Mouse (Mus musculus) embryonic facial prominence, embryonic 11.5 days (tissue): ENCODE measurements around the gene Celf2. TPM values are rescaled to one million over a fixed set of nuclear protein-coding genes. Genes with fewer than 3 reads are reported as not detected.

Experiments
- ATAC-seq: fragments of 200-750 bp; cut with Nextera tagmentation; replicated peaks from 2 replicates; pipeline ENCODE4 v1.8.0; 2017; ENCODE audit warnings: low read depth; ENCODE audit not compliant: insufficient number of reproducible peaks, low FRiP score, low TSS enrichment
- DNase-seq: peaks from one replicate; pipeline ENCODE4 v3.0.0-alpha.2; 2015; ENCODE audit warnings: low spot score
- H3K27ac ChIP-seq: fragments of 300-500 bp; sonication (generic); replicated peaks from 2 replicates; pipeline ENCODE4 v1.5.1; 2014; ENCODE audit warnings: mild to moderate bottlenecking, low read depth, low read length, control low read depth
- H3K27me3 ChIP-seq: fragments of 300-500 bp; sonication (generic); 2 replicates; pipeline ENCODE4 v1.6.1; 2014; ENCODE audit warnings: mild to moderate bottlenecking, low read length, moderate library complexity, mixed read lengths; ENCODE audit not compliant: control insufficient read depth, insufficient read depth
- H3K36me3 ChIP-seq: fragments of 300-500 bp; sonication (generic); replicated peaks from 2 replicates; pipeline ENCODE4 v1.6.1; 2014; ENCODE audit warnings: low read depth, mild to moderate bottlenecking, low read length, moderate library complexity, mixed read lengths; ENCODE audit not compliant: control insufficient read depth, insufficient read depth
- H3K4me1 ChIP-seq: fragments of 300-500 bp; sonication (generic); 2 replicates; pipeline ENCODE4 v1.6.1; 2014; ENCODE audit warnings: low read length, mixed read lengths; ENCODE audit not compliant: control insufficient read depth, insufficient read depth
- H3K4me2 ChIP-seq: fragments of 300-500 bp; sonication (generic); 2 replicates; pipeline ENCODE4 v1.6.1; 2014; ENCODE audit warnings: low read depth, mild to moderate bottlenecking, control low read depth, low read length, moderate library complexity
- H3K4me3 ChIP-seq: fragments of 300-500 bp; sonication (generic); 2 replicates; pipeline ENCODE4 v1.5.1; 2014; ENCODE audit warnings: low read depth, low read length, control low read depth
- H3K9ac ChIP-seq: fragments of 300-500 bp; sonication (generic); replicated peaks from 2 replicates; pipeline ENCODE4 v1.6.1; 2014; ENCODE audit warnings: mild to moderate bottlenecking, control low read depth, low read length
- H3K9me3 ChIP-seq: fragments of 300-500 bp; sonication (generic); replicated peaks from 2 replicates; pipeline ENCODE4 v1.6.1; 2016; ENCODE audit warnings: mild to moderate bottlenecking, low read length, inconsistent platforms, mixed read lengths; ENCODE audit not compliant: control insufficient read depth
- WGBS: fragments of 180-500 bp; shearing (Covaris S2); extraction: QIAGEN DNeasy Blood & Tissue Kit; methylation state at CpG from one replicate; pipeline ENCODE4 v1.1.7; 2014; 5-methylcytosine and 5-hydroxymethylcytosine counted together
- polyA plus RNA-seq: library from polyadenylated mRNA; unstranded; fragments of >200 nt; fragmentation: Nextera tagmentation; extraction: Ambion mirVana; gene quantifications from 2 replicates; pipeline ENCODE4 v1.2.1, GENCODE M21; 2014

Gene Celf2
- polyA plus RNA-seq, 1 experiment from 2014 or later, result 43.2 TPM

GRCm38 (mm10) chr2:6713529-6713928, 795.8 kb downstream of the Celf2 start:
- ATAC-seq, result no peak
- Histone ChIP-seq H3K4me2 (no peak overlapping the region), H3K27ac (no peak overlapping the region), H3K4me1 (no peaks in the 10 kb centered on the region), H3K27me3 (no peaks in the 10 kb centered on the region), H3K4me3 (no peak overlapping the region), H3K36me3 (no peaks in the 10 kb centered on the region), H3K9ac (no peak overlapping the region), H3K9me3 (no peaks in the 10 kb centered on the region)
- WGBS, result 88% methylated on average over 6 of the region's 6 CpGs
- DNase-seq, result no peak

- 85% methylated on average over 7 of the region's 7 CpGs for WGBS
- no peak overlapping the region for H3K9ac ChIP-seq
- no peak overlapping the region for H3K4me2 ChIP-seq
- no peaks in the 10 kb centered on the region for H3K4me1 ChIP-seq
- DNase-seq (no peak), ATAC-seq (no peak)
- no peak overlapping the region for H3K27ac ChIP-seq
- H3K4me3 ChIP-seq, result no peak overlapping the region
- no peaks in the 10 kb centered on the region for H3K36me3 ChIP-seq
- no peaks in the 10 kb centered on the region for H3K27me3 ChIP-seq
- no peaks in the 10 kb centered on the region for H3K9me3 ChIP-seq
Observed at GRCm38 (mm10) chr2:6710687-6711430, 798.5 kb downstream of the Celf2 start.

GRCm38 (mm10) chr2:6707959-6708519, 801.3 kb downstream of the Celf2 start:
- 35% methylated on average over 5 of the region's 5 CpGs for WGBS
- H3K27ac ChIP-seq, result no peak overlapping the region
- ATAC-seq, result peak; percentile 62; the same call in 1 of the 2 replicates

GRCm38 (mm10) chr2:6707276-6707675, 802.1 kb downstream of the Celf2 start:
- H3K27ac ChIP-seq, result no peak overlapping the region
- DNase-seq, result no peak
- H3K4me2 ChIP-seq, result no peak overlapping the region
- no peaks in the 10 kb centered on the region for H3K9me3 ChIP-seq
- ATAC-seq, result 0 out of 2 replicates have a peak, but pooled peaks have one; percentile 39
- H3K27me3 ChIP-seq, result no peaks in the 10 kb centered on the region
- H3K9ac ChIP-seq, result no peak overlapping the region
- no peaks in the 10 kb centered on the region for H3K36me3 ChIP-seq
- no peak overlapping the region for H3K4me3 ChIP-seq
- 32% methylated on average over 2 of the region's 2 CpGs for WGBS
- no peaks in the 10 kb centered on the region; the same call in 1 of the 2 replicates for H3K4me1 ChIP-seq

More at GRCm38 (mm10) chr2:6707959-6708519, 801.3 kb downstream of the Celf2 start:
- H3K4me3 ChIP-seq, result no peak overlapping the region
- no peak overlapping the region for H3K9ac ChIP-seq
- H3K36me3 ChIP-seq, result no peaks in the 10 kb centered on the region
- no peaks in the 10 kb centered on the region; the same call in 1 of the 2 replicates for H3K4me1 ChIP-seq
- H3K4me2 ChIP-seq, result no peak overlapping the region
- H3K9me3 ChIP-seq, result no peaks in the 10 kb centered on the region
- H3K27me3 ChIP-seq, result no peaks in the 10 kb centered on the region
- no peak for DNase-seq

GRCm38 (mm10) chr2:6705929-6706739, 803.2 kb downstream of the Celf2 start:
- Histone ChIP-seq H3K4me1 (no peaks in the 10 kb centered on the region; the same call in 1 of the 2 replicates), H3K27me3 (no peaks in the 10 kb centered on the region), H3K36me3 (no peaks in the 10 kb centered on the region), H3K27ac (no peak overlapping the region), H3K9ac (no peak overlapping the region), H3K4me3 (no peak overlapping the region), H3K9me3 (no peaks in the 10 kb centered on the region), H3K4me2 (no peak overlapping the region)
- no peak for ATAC-seq
- DNase-seq, result no peak
- WGBS, result 82% methylated on average over 11 of the region's 11 CpGs

- H3K27ac ChIP-seq, result no peak overlapping the region
- no peak for DNase-seq
- no peak overlapping the region for H3K4me2 ChIP-seq
- 62% methylated on average over 7 of the region's 7 CpGs for WGBS
- no peak for ATAC-seq
- no peak overlapping the region for H3K4me3 ChIP-seq
- no peak overlapping the region for H3K9ac ChIP-seq
- no peaks in the 10 kb centered on the region for H3K36me3 ChIP-seq
- H3K4me1 ChIP-seq, result no peaks in the 10 kb centered on the region; the same call in 1 of the 2 replicates
- no peaks in the 10 kb centered on the region for H3K9me3 ChIP-seq
- no peaks in the 10 kb centered on the region for H3K27me3 ChIP-seq
Observed at GRCm38 (mm10) chr2:6705475-6705874, 803.9 kb downstream of the Celf2 start.

GRCm38 (mm10) chr2:6704804-6705203, 804.6 kb downstream of the Celf2 start:
- Histone ChIP-seq H3K4me2 (no peak overlapping the region), H3K4me1 (no peaks in the 10 kb centered on the region; the same call in 1 of the 2 replicates), H3K27ac (no peak overlapping the region), H3K36me3 (no peaks in the 10 kb centered on the region), H3K27me3 (no peaks in the 10 kb centered on the region), H3K9ac (no peak overlapping the region), H3K4me3 (no peak overlapping the region), H3K9me3 (no peaks in the 10 kb centered on the region)
- WGBS, result 97% methylated on average over 1 of the region's 1 CpGs
- no peak for DNase-seq
- no peak for ATAC-seq
